Mouse (Mus musculus) forebrain, embryonic 16.5 days (tissue): ENCODE results near the gene Rgs14. TPM values are rescaled to one million over a fixed set of nuclear protein-coding genes. Genes with fewer than 3 reads are reported as not detected.

ENCODE experiments used
- ATAC-seq: fragments of 200-750 bp; cut with Nextera tagmentation; 2 replicates; pipeline ENCODE4 v1.8.0; 2017; ENCODE audit warnings: mild to moderate bottlenecking, moderate library complexity
- H3K27ac ChIP-seq: fragments of 300-500 bp; sonication (generic); 2 replicates; pipeline ENCODE4 v1.5.1; 2014; ENCODE audit warnings: low read length, control low read depth
- H3K27me3 ChIP-seq: fragments of 300-500 bp; sonication (generic); replicated peaks from 2 replicates; pipeline ENCODE4 v1.6.1; 2014; ENCODE audit warnings: low read length; ENCODE audit not compliant: control insufficient read depth, insufficient read depth
- H3K36me3 ChIP-seq: fragments of 300-500 bp; sonication (generic); 2 replicates; pipeline ENCODE4 v1.6.1; 2014; ENCODE audit not compliant: control insufficient read depth, insufficient read depth
- H3K4me1 ChIP-seq: fragments of 300-500 bp; sonication (generic); replicated peaks from 2 replicates; pipeline ENCODE4 v1.6.1; 2014; ENCODE audit warnings: low read length; ENCODE audit not compliant: control insufficient read depth, insufficient read depth
- H3K4me2 ChIP-seq: fragments of 300-500 bp; sonication (generic); 2 replicates; pipeline ENCODE4 v1.6.1; 2014; ENCODE audit warnings: mild to moderate bottlenecking, low read length, control low read depth
- H3K4me3 ChIP-seq: fragments of 300-500 bp; sonication (generic); replicated peaks from 2 replicates; pipeline ENCODE4 v1.5.1; 2014; ENCODE audit warnings: mild to moderate bottlenecking, low read length, control low read depth
- H3K9ac ChIP-seq: fragments of 300-500 bp; sonication (generic); replicated peaks from 2 replicates; pipeline ENCODE4 v1.6.1; 2014; ENCODE audit warnings: low read depth, low read length, control low read depth
- H3K9me3 ChIP-seq: fragments of 300-500 bp; sonication (generic); 2 replicates; pipeline ENCODE4 v1.6.1; 2016; ENCODE audit warnings: low read length; ENCODE audit not compliant: control insufficient read depth
- WGBS: fragments of 180-500 bp; shearing (Covaris S2); extraction: QIAGEN DNeasy Blood & Tissue Kit; methylation state at CpG from one replicate; pipeline ENCODE4 v1.1.7; 2014; 5-methylcytosine and 5-hydroxymethylcytosine counted together
- polyA plus RNA-seq: library from polyadenylated mRNA; unstranded; fragments of >200 nt; fragmentation: Nextera tagmentation; extraction: Ambion mirVana; gene quantifications from 2 replicates; pipeline ENCODE4 v1.2.1, GENCODE M21; 2015

The Rgs14 gene
- polyA plus RNA-seq, 1 experiment from 2014 or later: 1.4 TPM

DNA sequence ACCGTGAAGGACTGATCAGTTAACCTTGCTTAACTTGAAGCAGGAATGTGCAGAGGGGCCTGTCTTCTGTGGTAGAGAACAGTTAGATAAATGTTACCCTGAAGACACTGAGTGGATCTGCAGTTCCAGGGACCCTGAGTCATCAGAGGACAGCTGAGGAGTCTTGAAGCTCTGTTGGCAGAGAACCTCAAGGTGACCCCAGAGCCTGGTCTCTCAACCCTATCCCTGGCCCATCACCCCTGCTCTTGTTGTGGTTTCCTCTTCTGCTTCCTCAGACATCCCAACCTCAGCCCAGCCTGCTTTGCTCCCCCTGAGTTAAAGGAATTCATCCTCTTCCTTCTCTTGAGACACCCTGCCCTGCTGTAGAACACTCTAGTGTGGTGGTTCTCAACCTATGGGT is 28.6 kb downstream of the Rgs14 start, which contains the start of gene Slc34a1:
Slc34a1 (plus strand) TSS at position 100 of the 400 bp plus-strand sequence.
- no peak within 1 kb of the TSS for H3K4me3 ChIP-seq
- H3K4me1 ChIP-seq: no peaks in the 10 kb centered on the region
- ATAC-seq: no peak
- H3K9me3 ChIP-seq: no peaks in the 10 kb centered on the region
- H3K9ac ChIP-seq: no peak within 1 kb of the TSS
- no peaks in the 10 kb centered on the region for H3K27me3 ChIP-seq
- WGBS: 91% methylated on average over 1 of the region's 1 CpGs
- no peak within 1 kb of the TSS for H3K27ac ChIP-seq
- no peak within 1 kb of the TSS for H3K4me2 ChIP-seq
- no peaks in the 10 kb centered on the region for H3K36me3 ChIP-seq

- no peak for ATAC-seq
- Histone ChIP-seq H3K27ac (no peak overlapping the region), H3K27me3 (no peaks in the 10 kb centered on the region), H3K36me3 (no peaks in the 10 kb centered on the region), H3K9me3 (no peaks in the 10 kb centered on the region), H3K9ac (no peak overlapping the region), H3K4me1 (no peaks in the 10 kb centered on the region), H3K4me2 (no peak overlapping the region), H3K4me3 (no peak overlapping the region)
- WGBS: 69% methylated on average over 5 of the region's 5 CpGs
Measured at GRCm38 (mm10) chr13:55399300-55400038, 29.9 kb downstream of the Rgs14 start.

GRCm38 (mm10) chr13:55400039-55400346 is 30.5 kb downstream of the Rgs14 start:
- Histone ChIP-seq H3K9ac (no peak overlapping the region), H3K4me3 (no peak overlapping the region), H3K4me2 (no peak overlapping the region), H3K27me3 (no peaks in the 10 kb centered on the region), H3K27ac (no peak overlapping the region), H3K4me1 (no peaks in the 10 kb centered on the region), H3K36me3 (no peaks in the 10 kb centered on the region), H3K9me3 (no peaks in the 10 kb centered on the region)
- WGBS: 89% methylated on average over 1 of the region's 1 CpGs
- ATAC-seq: no peak

DNA sequence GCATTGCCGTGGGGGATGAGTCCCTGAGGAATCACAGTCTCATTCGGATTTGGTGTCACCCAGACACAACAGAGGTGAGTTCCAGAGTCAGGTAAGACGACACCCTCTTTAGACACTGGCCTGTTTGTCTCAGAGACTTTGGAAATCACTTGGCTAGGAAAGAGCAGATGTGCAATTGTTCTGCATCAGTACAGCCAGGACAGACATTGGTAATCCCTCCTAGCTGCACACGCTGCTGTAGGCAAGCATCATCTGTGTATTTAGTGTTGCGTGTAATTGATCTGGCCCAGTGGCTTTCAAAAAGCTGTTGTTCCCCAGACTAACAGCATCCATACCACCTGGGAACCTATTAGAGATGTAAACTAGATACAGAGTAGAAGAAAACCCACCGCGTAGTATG is 33.7 kb downstream of the Rgs14 start:
- WGBS: 76% methylated on average over 7 of the region's 7 CpGs
- Histone ChIP-seq H3K9ac (no peak overlapping the region), H3K27me3 (no peaks in the 10 kb centered on the region), H3K4me1 (peaks cover 9% of the 10 kb centered on the region), H3K36me3 (no peaks in the 10 kb centered on the region), H3K4me3 (no peak overlapping the region), H3K9me3 (no peaks in the 10 kb centered on the region), H3K27ac (no peak overlapping the region), H3K4me2 (no peak overlapping the region)
- no peak for ATAC-seq

DNA sequence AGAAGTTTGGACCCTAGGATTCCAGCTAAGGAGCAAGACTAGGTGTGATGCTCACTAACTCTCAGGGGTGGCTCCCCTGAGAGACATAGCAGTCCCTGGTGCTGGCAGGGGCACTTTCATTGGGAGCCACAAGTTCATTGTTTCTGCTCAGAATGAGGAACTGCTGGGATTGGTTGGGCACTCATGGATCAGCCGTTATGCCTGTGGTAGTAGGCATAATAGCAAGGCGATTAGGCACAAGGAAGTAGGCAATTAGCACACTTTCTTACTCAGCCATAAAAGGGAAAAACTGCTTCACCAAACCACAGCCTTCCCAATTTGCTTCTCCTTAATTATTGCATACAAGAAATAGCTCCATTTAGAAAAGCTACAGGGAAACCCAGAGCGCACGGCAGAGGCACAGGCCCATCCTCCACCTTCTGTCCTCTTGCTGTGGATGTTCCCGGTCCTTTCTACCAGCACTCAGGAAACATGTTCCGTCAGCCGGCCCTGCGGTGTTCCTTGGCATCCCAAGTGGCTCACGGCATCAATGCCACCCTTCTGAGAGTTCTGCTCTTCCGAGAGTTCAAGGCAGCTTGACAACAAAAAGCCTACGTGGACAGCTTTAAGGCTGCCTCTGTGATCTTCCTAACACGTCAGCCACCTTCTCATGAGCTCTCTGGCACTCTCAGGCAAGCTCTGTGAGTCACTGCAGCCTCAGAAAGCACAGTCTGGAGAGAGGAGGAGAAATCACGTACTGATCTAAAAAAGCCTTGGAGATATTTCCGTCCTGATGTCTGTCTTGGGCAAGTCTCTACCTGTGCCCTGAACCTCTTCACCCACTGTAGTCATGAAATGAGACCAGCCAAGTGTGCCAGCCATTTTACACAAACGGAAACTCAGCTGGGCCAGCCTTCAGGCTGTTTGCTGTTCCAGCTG is 34.7 kb downstream of the Rgs14 start:
- H3K9ac ChIP-seq: no peak overlapping the region
- no peak overlapping the region for H3K27ac ChIP-seq
- peaks cover 9% of the 10 kb centered on the region for H3K4me1 ChIP-seq
- no peaks in the 10 kb centered on the region for H3K27me3 ChIP-seq
- 38% methylated on average over 15 of the region's 15 CpGs for WGBS
- no peaks in the 10 kb centered on the region for H3K36me3 ChIP-seq
- no peak for ATAC-seq
- H3K9me3 ChIP-seq: no peaks in the 10 kb centered on the region
- H3K4me2 ChIP-seq: no peak overlapping the region
- no peak overlapping the region for H3K4me3 ChIP-seq

DNA sequence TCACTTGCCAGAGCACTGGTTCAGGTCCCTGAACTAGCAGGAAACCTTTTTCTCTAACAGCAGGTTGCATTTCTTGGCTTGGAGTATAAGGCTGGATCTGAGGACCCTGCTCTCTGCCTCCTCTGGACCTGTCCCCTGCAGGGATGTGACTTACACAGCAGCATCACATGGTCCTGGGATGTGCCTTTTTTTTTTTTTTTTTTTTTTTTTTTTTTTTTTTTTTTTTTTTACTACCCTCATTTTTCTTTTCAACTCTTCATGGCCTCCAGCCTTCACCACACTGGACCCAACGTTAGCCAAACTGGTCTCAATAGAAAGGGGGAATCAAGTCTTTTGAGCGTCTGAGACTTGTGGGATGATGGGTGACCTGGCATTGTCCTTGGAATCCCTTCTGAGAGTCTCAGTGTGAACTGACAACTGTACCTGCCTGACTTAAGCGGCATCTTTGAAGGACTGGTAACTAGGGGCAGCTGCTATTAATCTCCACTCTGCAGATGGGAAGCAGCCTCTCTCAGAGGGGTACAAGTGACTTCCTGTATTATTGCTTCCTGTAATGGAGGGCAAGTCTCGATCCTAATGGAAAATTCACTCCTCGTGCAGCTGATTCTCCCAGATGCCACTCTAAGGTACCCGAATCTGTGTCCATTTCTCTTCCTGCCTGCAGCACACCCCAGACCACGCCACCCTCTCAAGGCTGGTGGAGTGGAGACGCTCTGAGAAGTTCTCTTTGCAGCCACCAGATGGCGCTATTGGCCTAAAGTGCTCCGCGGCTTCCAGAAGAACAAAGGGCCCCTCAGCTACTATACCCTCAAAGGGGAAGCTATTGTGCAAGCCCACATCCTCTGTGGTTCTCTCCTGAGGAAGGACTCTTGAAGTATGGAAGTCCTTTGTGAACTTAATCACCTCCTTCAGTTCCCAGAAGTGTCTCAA is 35.6 kb downstream of the Rgs14 start:
- Histone ChIP-seq H3K4me1 (peaks cover 9% of the 10 kb centered on the region), H3K36me3 (no peaks in the 10 kb centered on the region), H3K27me3 (no peaks in the 10 kb centered on the region), H3K27ac (peak overlapping the region; percentile 71), H3K4me2 (peak overlapping the region; percentile 6; the same call in 1 of the 2 replicates), H3K9me3 (no peaks in the 10 kb centered on the region), H3K4me3 (no peak overlapping the region), H3K9ac (peak overlapping the region; percentile 42)
- WGBS: 14% methylated on average over 11 of the region's 11 CpGs
- peak; percentile 94 for ATAC-seq

GRCm38 (mm10) chr13:55405783-55406390 is 36.4 kb downstream of the Rgs14 start:
- Histone ChIP-seq H3K4me3 (no peak overlapping the region), H3K36me3 (no peaks in the 10 kb centered on the region), H3K4me1 (peaks cover 9% of the 10 kb centered on the region), H3K9ac (peak overlapping the region; percentile 42), H3K27ac (peak overlapping the region; percentile 71), H3K9me3 (no peaks in the 10 kb centered on the region), H3K27me3 (no peaks in the 10 kb centered on the region), H3K4me2 (no peak overlapping the region; the same call in 1 of the 2 replicates)
- 42% methylated on average over 13 of the region's 13 CpGs for WGBS
- ATAC-seq: peak; percentile 56

DNA sequence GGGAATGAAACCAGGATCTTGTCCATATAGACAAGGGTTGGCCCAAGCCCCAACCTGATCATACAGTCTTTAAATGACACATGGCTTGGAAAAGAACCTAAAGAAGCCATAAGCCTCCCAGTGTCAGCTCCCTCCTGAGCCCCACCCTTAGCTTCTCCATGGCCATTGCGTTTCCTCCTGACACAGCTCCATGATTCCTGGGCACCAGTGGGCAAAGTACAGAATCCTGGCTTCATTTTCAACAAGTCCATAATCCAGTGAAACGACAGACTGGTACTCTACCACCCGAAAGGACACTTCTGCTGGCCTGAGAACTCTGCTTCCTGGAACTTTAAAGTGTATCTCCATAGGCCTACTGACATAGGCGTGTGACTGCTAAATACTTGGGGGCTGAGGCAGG is 37.8 kb downstream of the Rgs14 start:
- Histone ChIP-seq H3K4me2 (no peak overlapping the region), H3K4me1 (peaks cover 9% of the 10 kb centered on the region), H3K9ac (no peak overlapping the region), H3K9me3 (no peaks in the 10 kb centered on the region), H3K27ac (no peak overlapping the region), H3K27me3 (no peaks in the 10 kb centered on the region), H3K4me3 (no peak overlapping the region), H3K36me3 (no peaks in the 10 kb centered on the region)
- 88% methylated on average over 4 of the region's 4 CpGs for WGBS
- ATAC-seq: no peak
